Mouse (Mus musculus) liver, postnatal 0 days (tissue): ENCODE measurements around the gene Slc25a39.

ENCODE experiments used
- CTCF ChIP-seq: sonication (generic); IDR thresholded peaks from 2 replicates; pipeline ENCODE4 v1.5.1; 2016; ENCODE audit warnings: antibody characterized with exemption, low read depth
- EP300 ChIP-seq: IDR thresholded peaks from 2 replicates; pipeline ENCODE4 v1.6.1; 2016; ENCODE audit warnings: antibody characterized with exemption, low read depth, mild to moderate bottlenecking

DNA sequence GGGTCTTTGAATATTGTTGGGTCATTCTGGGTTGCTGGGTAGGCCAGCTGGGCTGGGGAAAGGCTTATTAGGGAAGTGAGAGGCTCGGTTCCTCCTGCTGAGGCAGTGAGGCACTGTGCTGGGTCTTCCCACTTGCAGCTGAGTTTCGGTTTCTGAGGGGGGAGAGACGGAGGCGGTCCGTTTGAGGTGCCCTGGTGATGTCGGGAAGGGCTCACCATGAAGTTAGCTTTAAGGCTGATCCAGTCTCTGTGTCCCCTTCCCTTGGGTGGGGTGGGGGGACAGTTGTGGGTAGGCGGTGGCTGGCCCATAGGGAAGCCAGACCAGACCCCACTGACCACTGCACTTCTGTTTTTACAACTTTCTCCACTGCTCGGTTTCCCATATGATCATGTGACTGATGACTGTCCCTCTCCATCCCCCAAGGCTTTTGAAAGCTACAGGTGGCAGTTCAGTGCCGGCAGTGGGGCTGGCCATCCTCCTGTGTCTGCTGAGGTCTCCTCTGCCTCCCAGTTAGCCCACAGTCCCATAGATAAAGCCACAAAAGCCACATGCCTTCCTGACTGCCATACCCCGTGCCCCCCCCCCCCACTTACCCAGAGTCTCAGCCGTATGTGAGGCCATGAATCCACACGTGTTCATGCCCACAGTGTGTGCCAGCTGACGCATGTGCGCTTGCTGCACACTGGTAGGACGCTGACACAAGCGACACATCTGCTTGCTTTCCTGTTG lies 24.5 kb upstream of the Slc25a39 start:
- no peak for TF ChIP-seq EP300
- no peak for TF ChIP-seq CTCF
